Comparison of ENCODE assay signal across 21 mouse cellular contexts in the genomic region with DNA sequence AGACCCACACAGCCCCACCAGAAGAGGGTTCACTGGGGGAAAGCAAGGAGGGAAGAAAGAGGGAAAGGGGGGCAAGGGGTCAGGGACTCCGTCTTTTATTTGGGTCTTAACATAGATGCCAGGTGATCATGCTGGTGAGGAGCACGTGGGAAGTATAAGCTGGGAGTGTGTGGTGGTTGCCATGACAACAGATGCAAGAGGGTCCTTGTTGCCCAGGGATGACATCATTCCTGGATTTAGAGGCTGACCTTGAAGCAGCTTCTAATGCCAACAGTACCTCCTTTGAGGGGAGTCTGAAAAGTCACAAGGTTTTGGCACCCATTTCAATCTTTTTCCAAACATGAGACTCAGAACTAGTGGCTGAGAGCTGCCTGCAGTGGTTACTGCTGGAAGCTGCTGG. TPM values are rescaled to one million over a fixed set of nuclear protein-coding genes. Genes with fewer than 3 reads are reported as not detected.
DNase-seq lines count a peak whose midpoint lies in the region; ATAC-seq and TF ChIP-seq lines count a peak whose summit lies in the region.
"Had no signal": no experiment of that assay in that cellular context is flagged by ENCODE, and none has a peak within 500 bp of the region (broad histone marks: within the 10 kb centered on the region; RNA-seq: fewer than 3 reads in every experiment).

No protein-coding gene starts in this region.

- no peak for TF ChIP-seq CTCF in stomach, postnatal 0 days (IDR thresholded peaks at IDR 0.05; ENCODE audit: low read depth)

- H3K4me1 ChIP-seq in limb, embryonic 12.5 days (replicated peaks): peaks cover 9% of the 10 kb centered on the region
- peaks cover 21% of the 10 kb centered on the region for H3K4me1 ChIP-seq in limb, embryonic 10.5 days
- H3K4me1 ChIP-seq in stomach, postnatal 0 days (replicated peaks; ENCODE audit: control insufficient read depth, insufficient read depth): peaks cover 4% of the 10 kb centered on the region; the same call in 1 of the 2 replicates

- peaks cover 9% of the 10 kb centered on the region for H3K27me3 ChIP-seq in limb, embryonic 12.5 days
- peaks cover 18% of the 10 kb centered on the region for H3K27me3 ChIP-seq in limb, embryonic 10.5 days (ENCODE audit: low read depth, poor library complexity, severe bottlenecking)
- no peaks in the 10 kb centered on the region for H3K27me3 ChIP-seq in stomach, postnatal 0 days (ENCODE audit: control insufficient read depth, insufficient read depth, low read length)
- H3K27me3 ChIP-seq: liver, embryonic 13.5 days had no signal

- H3K9me3 ChIP-seq in limb, embryonic 12.5 days: no peaks in the 10 kb centered on the region
- no peaks in the 10 kb centered on the region for H3K9me3 ChIP-seq in limb, embryonic 10.5 days (replicated peaks)
- no peaks in the 10 kb centered on the region for H3K9me3 ChIP-seq in stomach, postnatal 0 days (ENCODE audit: control insufficient read depth, low read length)
- H3K9me3 ChIP-seq: hindbrain, embryonic 10.5 days; liver, embryonic 13.5 days had no signal

- 39% methylated on average over 2 of the region's 2 CpGs for WGBS in limb, embryonic 12.5 days
- WGBS in limb, embryonic 10.5 days: 59% methylated on average over 2 of the region's 2 CpGs
- WGBS in stomach, postnatal 0 days: 31% methylated on average over 2 of the region's 2 CpGs

- TF ChIP-seq EP300 in stomach, postnatal 0 days (optimal IDR thresholded peaks at IDR 0.05): no peak

- H3K4me2 ChIP-seq in limb, embryonic 12.5 days: no peak overlapping the region
- no peak overlapping the region for H3K4me2 ChIP-seq in stomach, postnatal 0 days (replicated peaks; ENCODE audit: low read depth)
- H3K4me2 ChIP-seq: liver, embryonic 13.5 days had no signal

- ATAC-seq in limb, embryonic 12.5 days (ENCODE audit: insufficient number of reproducible peaks, insufficient read depth, low FRiP score, low TSS enrichment, low read depth): no peak
- ATAC-seq in stomach, postnatal 0 days (ENCODE audit: low FRiP score, low TSS enrichment): no peak
- ATAC-seq: forebrain, embryonic 16.5 days; inflammation-experienced regulatory T-cells, adult 6 months; midbrain, embryonic 16.5 days had no signal

- 0 out of 2 replicates have a peak overlapping the region, but pooled peaks have one; percentile 41 for H3K27ac ChIP-seq in limb, embryonic 12.5 days
- H3K27ac ChIP-seq in limb, embryonic 10.5 days: no peak overlapping the region
- no peak overlapping the region for H3K27ac ChIP-seq in stomach, postnatal 0 days (replicated peaks)
- H3K27ac ChIP-seq: hindbrain, embryonic 10.5 days; left cerebral cortex, adult 2 months; liver, embryonic 13.5 days had no signal

- no peak overlapping the region for H3K4me3 ChIP-seq in limb, embryonic 12.5 days (replicated peaks)
- no peak overlapping the region for H3K4me3 ChIP-seq in limb, embryonic 10.5 days
- no peak overlapping the region for H3K4me3 ChIP-seq in stomach, postnatal 0 days (ENCODE audit: low read depth, low read length)
- H3K4me3 ChIP-seq: hindbrain, embryonic 10.5 days; left cerebral cortex, adult 2 months; liver, embryonic 13.5 days had no signal

- peak; percentile 49 for DNase-seq in adrenal gland, postnatal 14 days
- DNase-seq in adrenal gland, postnatal 4 days (ENCODE audit: low spot score in 2 of 2): no peak
- no peak for DNase-seq in limb, embryonic 10.5 days (ENCODE audit: low spot score)
- peak; percentile 32 for DNase-seq in ES-CJ7 (ENCODE audit: low read depth, low spot score)
- DNase-seq in adrenal gland, postnatal 36 days: peak; percentile 51 to 52
- DNase-seq in kidney, adult 9 months: no peak
- no peak for DNase-seq in stomach, postnatal 0 days (ENCODE audit: low spot score)
- DNase-seq: cerebellum, adult 11 months; cerebellum, postnatal 25 days; gastrocnemius, postnatal 36 days; kidney, adult 2 months; kidney, postnatal 25 days; left cerebral cortex, postnatal 4 days; liver, embryonic 13.5 days; thymus, postnatal 25 days had no signal

- H3K9ac ChIP-seq in limb, embryonic 12.5 days (replicated peaks): no peak overlapping the region
- H3K9ac ChIP-seq in stomach, postnatal 0 days (ENCODE audit: low read length): no peak overlapping the region
- H3K9ac ChIP-seq: liver, embryonic 13.5 days had no signal

- peaks cover 7% of the 10 kb centered on the region; the same call in 1 of the 2 replicates for H3K36me3 ChIP-seq in limb, embryonic 12.5 days
- peaks cover 6% of the 10 kb centered on the region for H3K36me3 ChIP-seq in limb, embryonic 10.5 days
- no peaks in the 10 kb centered on the region for H3K36me3 ChIP-seq in stomach, postnatal 0 days (ENCODE audit: control insufficient read depth, insufficient read depth, low read length)
- H3K36me3 ChIP-seq: liver, embryonic 13.5 days had no signal

RNA-seq across cellular contexts. Expression of gene Arl10, which starts 3.2 kb away (rescaled TPM):
- 25.2 and 31.1 TPM in 2 replicates for total RNA-seq in adrenal gland, postnatal 14 days (2021)
- 10 to 100 TPM; 43.9 to 44.2 TPM for total RNA-seq in adrenal gland, postnatal 4 days (2021)
- 38.8 and 39.6 TPM in 2 replicates for polyA plus RNA-seq in limb, embryonic 12.5 days (2016; fragmentation: Nextera tagmentation; extraction: Ambion mirVana)
- polyA plus RNA-seq in limb, embryonic 10.5 days (2016; fragmentation: Nextera tagmentation; extraction: Ambion mirVana): 28.8 and 31.5 TPM in 2 replicates
- total RNA-seq in adrenal gland, postnatal 36 days (2021): 10 to 100 TPM; 55.4 to 58.9 TPM
- 13.3 and 14.4 TPM in 2 replicates for polyA plus RNA-seq in stomach, postnatal 0 days (2015; fragmentation: Nextera tagmentation; extraction: Ambion mirVana)

RNA-seq across cellular contexts. Expression of gene 4833439L19Rik, which starts 6.4 kb away (rescaled TPM):
- total RNA-seq in adrenal gland, postnatal 14 days (2021): 123 and 131 TPM in 2 replicates
- total RNA-seq in adrenal gland, postnatal 4 days (2021): 10 to 100 TPM; 78.0 to 89.7 TPM
- polyA plus RNA-seq in limb, embryonic 12.5 days (2016; fragmentation: Nextera tagmentation; extraction: Ambion mirVana): 151 and 155 TPM in 2 replicates
- polyA plus RNA-seq in limb, embryonic 10.5 days (2016; fragmentation: Nextera tagmentation; extraction: Ambion mirVana): 198 TPM in 2 replicates
- 100 to 1,000 TPM; 152 to 182 TPM for total RNA-seq in adrenal gland, postnatal 36 days (2021)
- 87.0 and 96.8 TPM in 2 replicates for polyA plus RNA-seq in stomach, postnatal 0 days (2015; fragmentation: Nextera tagmentation; extraction: Ambion mirVana)

RNA-seq across cellular contexts. Expression of gene Nop16, which starts 18.3 kb away (rescaled TPM):
- 56.0 and 60.9 TPM in 2 replicates for total RNA-seq in adrenal gland, postnatal 14 days (2021)
- 10 to 100 TPM; 40.0 to 41.7 TPM for total RNA-seq in adrenal gland, postnatal 4 days (2021)
- 87.5 and 90.1 TPM in 2 replicates for polyA plus RNA-seq in limb, embryonic 12.5 days (2016; fragmentation: Nextera tagmentation; extraction: Ambion mirVana)
- 112 and 143 TPM in 2 replicates for polyA plus RNA-seq in limb, embryonic 10.5 days (2016; fragmentation: Nextera tagmentation; extraction: Ambion mirVana)
- 10 to 100 TPM; 50.7 to 79.1 TPM for total RNA-seq in adrenal gland, postnatal 36 days (2021)
- polyA plus RNA-seq in stomach, postnatal 0 days (2015; fragmentation: Nextera tagmentation; extraction: Ambion mirVana): 51.2 and 53.5 TPM in 2 replicates

RNA-seq across cellular contexts. Expression of gene Higd2a, which starts 18.4 kb away (rescaled TPM):
- total RNA-seq in adrenal gland, postnatal 14 days (2021): 260 and 265 TPM in 2 replicates
- 100 to 1,000 TPM; 193 to 204 TPM for total RNA-seq in adrenal gland, postnatal 4 days (2021)
- 168 and 173 TPM in 2 replicates for polyA plus RNA-seq in limb, embryonic 12.5 days (2016; fragmentation: Nextera tagmentation; extraction: Ambion mirVana)
- polyA plus RNA-seq in limb, embryonic 10.5 days (2016; fragmentation: Nextera tagmentation; extraction: Ambion mirVana): 143 and 148 TPM in 2 replicates
- total RNA-seq in adrenal gland, postnatal 36 days (2021): 100 to 1,000 TPM; 232 to 258 TPM
- 282 and 289 TPM in 2 replicates for polyA plus RNA-seq in stomach, postnatal 0 days (2015; fragmentation: Nextera tagmentation; extraction: Ambion mirVana)

RNA-seq across cellular contexts. Expression of gene Cltb, which starts 39.5 kb away (rescaled TPM):
- total RNA-seq in adrenal gland, postnatal 14 days (2021): 70.6 and 80.1 TPM in 2 replicates
- total RNA-seq in adrenal gland, postnatal 4 days (2021): 10 to 100 TPM; 69.3 to 72.2 TPM
- polyA plus RNA-seq in limb, embryonic 12.5 days (2016; fragmentation: Nextera tagmentation; extraction: Ambion mirVana): 17.2 and 18.2 TPM in 2 replicates
- polyA plus RNA-seq in limb, embryonic 10.5 days (2016; fragmentation: Nextera tagmentation; extraction: Ambion mirVana): 8.5 and 12.3 TPM in 2 replicates
- 100 to 1,000 TPM in 1 of 2 experiments, 10 to 100 TPM in 1; 79.2 to 155 TPM for total RNA-seq in adrenal gland, postnatal 36 days (2021)
- polyA plus RNA-seq in stomach, postnatal 0 days (2015; fragmentation: Nextera tagmentation; extraction: Ambion mirVana): 156 and 160 TPM in 2 replicates

Comparison
In these comparisons a context has a peak if more than half of its experiments do, and no peak if none do; other contexts are left out.
1. DNase-seq: peak in adrenal gland, postnatal 14 days (single experiment), ES-CJ7 (single experiment) and adrenal gland, postnatal 36 days (2 of 2); none in adrenal gland, postnatal 4 days (0 of 2), limb, embryonic 10.5 days (single experiment), kidney, adult 9 months (single experiment) and stomach, postnatal 0 days (single experiment).